Mouse (Mus musculus) bone marrow macrophage, adult 2 months (primary cell): ENCODE data around the gene Syt16.

Experiments
- CTCF ChIP-seq: IDR thresholded peaks from 2 replicates; pipeline ENCODE4 v1.5.1; 2012; ENCODE audit warnings: low read depth, mild to moderate bottlenecking, low read length, moderate library complexity
- POLR2A ChIP-seq: IDR thresholded peaks from 2 replicates; pipeline ENCODE4 v1.6.1; 2012; ENCODE audit warnings: mild to moderate bottlenecking, low read depth, low read length, borderline replicate concordance

- TF ChIP-seq POLR2A (no peak), CTCF (no peak)
Measured at GRCm38 (mm10) chr12:74293624-74294023, 296.2 kb downstream of the Syt16 start.
